Mouse (Mus musculus): ENCODE results near the gene Vrtn. TPM values are rescaled to one million over a fixed set of nuclear protein-coding genes. Genes with fewer than 3 reads are reported as not detected.

Gene Vrtn
- polyA plus RNA-seq, 1 experiment from 2014 or later = not detected

DNA sequence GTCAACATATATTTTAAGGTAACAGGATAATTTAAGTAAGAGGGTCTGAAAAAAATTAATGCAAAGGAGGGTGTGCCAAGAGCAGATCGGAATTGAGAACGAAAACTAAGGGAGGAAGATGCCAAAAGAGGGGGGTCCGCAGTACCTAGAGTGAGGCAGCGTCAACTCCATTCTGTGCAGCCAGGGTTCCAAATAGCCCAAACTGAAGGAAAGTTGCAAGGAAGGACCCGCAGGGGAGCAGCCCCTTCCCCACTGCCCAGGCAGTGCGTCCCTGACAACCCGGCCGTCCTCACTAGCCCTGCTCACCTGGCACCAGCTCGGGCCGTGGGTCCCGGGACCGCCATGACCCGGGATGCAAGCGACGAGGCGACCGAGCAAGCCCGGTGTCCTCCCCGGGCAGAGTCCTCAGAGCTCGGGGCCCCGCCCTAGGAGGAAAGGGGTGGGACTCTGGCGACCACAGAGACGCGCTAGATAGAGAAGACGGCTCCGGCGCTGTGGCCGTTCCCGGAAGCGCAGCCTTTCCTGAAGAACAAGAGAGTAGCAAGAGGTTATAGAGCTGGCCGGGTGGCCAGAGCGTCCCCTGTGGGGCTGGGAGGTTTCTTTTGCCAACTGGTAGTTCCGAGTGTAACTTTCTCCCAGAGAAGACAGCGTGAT is 23.7 kb upstream of the Vrtn start, which contains the start of gene Abcd4:
TSS of gene Abcd4 (minus strand) at position 437 of the 654 bp plus-strand sequence.
- WGBS = under 1% methylated on average over 34 of the region's 34 CpGs
- peak; percentile 96 for ATAC-seq (ENCODE audit: insufficient number of reproducible peaks, insufficient read depth, low FRiP score, low read depth)
- peak within 1 kb of the TSS; percentile 69 to 94 for H3K4me3 ChIP-seq (ENCODE audit: control insufficient read depth in 1 of 2, insufficient read depth in 1 of 2, low read depth in 1 of 2, low read length in 2 of 2)

DNA sequence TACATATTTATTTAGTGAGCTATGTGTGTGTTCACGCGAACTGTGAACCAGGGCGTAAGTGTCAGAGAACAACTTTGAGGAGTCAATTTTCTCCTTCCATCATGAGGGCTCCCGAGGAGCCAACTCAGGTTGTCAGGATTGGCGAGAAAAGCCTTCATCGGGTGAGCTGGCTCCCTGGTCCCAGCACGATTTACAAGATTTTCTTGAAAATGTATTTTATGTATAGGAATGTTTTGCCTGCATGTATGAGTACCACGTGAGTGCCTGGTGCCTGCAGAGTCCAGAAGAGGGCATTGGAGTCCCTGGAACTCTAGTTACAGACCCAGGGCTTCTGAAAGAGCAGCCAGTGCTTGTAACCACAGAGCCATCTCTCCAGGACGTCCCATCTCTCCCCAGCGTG is 23.2 kb upstream of the Vrtn start:
- ATAC-seq (ENCODE audit: insufficient number of reproducible peaks, insufficient read depth, low FRiP score, low read depth) = no peak
- peak overlapping the region; percentile 69 for H3K4me2 ChIP-seq (ENCODE audit: low read length)
- peak overlapping the region; percentile 46 to 69 for H3K4me3 ChIP-seq (ENCODE audit: control insufficient read depth in 1 of 2, insufficient read depth in 1 of 2, low read depth in 1 of 2, low read length in 2 of 2)
- peak overlapping the region; percentile 67 for H3K9ac ChIP-seq (ENCODE audit: low read length)
- no peak overlapping the region; a peak in 1 of 4 replicates for H3K27ac ChIP-seq (replicated peaks in 1 of 2; ENCODE audit: control insufficient read depth in 1 of 2, insufficient read depth in 1 of 2, low read depth in 2 of 2, low read length in 2 of 2)
- WGBS = 8% methylated on average over 10 of the region's 10 CpGs
- no peaks in the 10 kb centered on the region for H3K36me3 ChIP-seq (ENCODE audit: control insufficient read depth, insufficient read depth, low read length)
- peaks cover 0 to 4% of the 10 kb centered on the region in 2 experiments; a peak in 3 of 4 replicates for H3K4me1 ChIP-seq (ENCODE audit: control insufficient read depth in 2 of 2, insufficient read depth in 2 of 2, low read length in 2 of 2)
- H3K27me3 ChIP-seq (ENCODE audit: control insufficient read depth, insufficient read depth, low read length) = no peaks in the 10 kb centered on the region
- no peaks in the 10 kb centered on the region for H3K9me3 ChIP-seq (ENCODE audit: control insufficient read depth, low read length)

More for the DNA sequence above, 23.7 kb upstream of the Vrtn start, which contains the start of gene Abcd4:
- H3K36me3 ChIP-seq (ENCODE audit: control insufficient read depth, insufficient read depth, low read length) = 0 out of 2 replicates have a peak, but pooled peaks cover 3% of the 10 kb centered on the region
- no peaks in the 10 kb centered on the region for H3K27me3 ChIP-seq (ENCODE audit: control insufficient read depth, insufficient read depth, low read length)
- H3K4me1 ChIP-seq (ENCODE audit: control insufficient read depth in 2 of 2, insufficient read depth in 2 of 2, low read length in 2 of 2) = peaks cover 0 to 4% of the 10 kb centered on the region in 2 experiments; a peak in 3 of 4 replicates
- peak within 1 kb of the TSS; percentile 69 for H3K4me2 ChIP-seq (ENCODE audit: low read length)
- H3K27ac ChIP-seq (replicated peaks in 1 of 2; ENCODE audit: control insufficient read depth in 1 of 2, insufficient read depth in 1 of 2, low read depth in 2 of 2, low read length in 2 of 2) = peak within 1 kb of the TSS; percentile 19 to 52
- H3K9me3 ChIP-seq (ENCODE audit: control insufficient read depth, low read length) = no peaks in the 10 kb centered on the region
- peak within 1 kb of the TSS; percentile 85 for H3K9ac ChIP-seq (ENCODE audit: low read length)

DNA sequence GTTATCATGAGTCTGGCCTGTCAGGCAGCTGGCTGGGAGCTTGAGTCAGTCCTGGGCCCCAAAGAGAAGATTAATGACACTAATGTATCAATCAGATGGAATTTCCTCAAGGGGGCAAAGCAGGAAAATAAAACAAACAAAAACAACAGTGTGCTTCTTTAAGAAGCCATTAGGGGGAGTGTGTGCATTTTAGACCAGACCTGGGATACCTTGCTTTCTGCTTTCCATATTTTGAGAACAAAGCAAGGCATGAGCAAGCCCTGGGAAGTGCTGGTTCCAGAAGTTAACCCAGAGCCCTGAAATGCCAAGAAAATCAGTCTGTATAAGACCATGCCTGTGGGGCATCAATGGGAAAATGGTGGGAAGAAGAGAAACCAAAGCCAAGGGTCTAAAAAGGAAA is 19.8 kb upstream of the Vrtn start:
- no peak for ATAC-seq (ENCODE audit: insufficient number of reproducible peaks, insufficient read depth, low FRiP score, low read depth)
- Histone ChIP-seq H3K9me3 (ENCODE audit: control insufficient read depth, low read length) (no peaks in the 10 kb centered on the region), H3K27me3 (ENCODE audit: control insufficient read depth, insufficient read depth, low read length) (peaks cover 18% of the 10 kb centered on the region), H3K9ac (ENCODE audit: low read length) (no peak overlapping the region), H3K4me1 (ENCODE audit: control insufficient read depth in 2 of 2, insufficient read depth in 2 of 2, low read length in 2 of 2) (peaks cover 2 to 4% of the 10 kb centered on the region in 2 experiments; a peak in 3 of 4 replicates), H3K4me3 (ENCODE audit: control insufficient read depth in 1 of 2, insufficient read depth in 1 of 2, low read depth in 1 of 2, low read length in 2 of 2) (no peak overlapping the region), H3K4me2 (ENCODE audit: low read length) (no peak overlapping the region), H3K27ac (replicated peaks in 1 of 2; ENCODE audit: control insufficient read depth in 1 of 2, insufficient read depth in 1 of 2, low read depth in 2 of 2, low read length in 2 of 2) (no peak overlapping the region), H3K36me3 (ENCODE audit: control insufficient read depth, insufficient read depth, low read length) (no peaks in the 10 kb centered on the region)

DNA sequence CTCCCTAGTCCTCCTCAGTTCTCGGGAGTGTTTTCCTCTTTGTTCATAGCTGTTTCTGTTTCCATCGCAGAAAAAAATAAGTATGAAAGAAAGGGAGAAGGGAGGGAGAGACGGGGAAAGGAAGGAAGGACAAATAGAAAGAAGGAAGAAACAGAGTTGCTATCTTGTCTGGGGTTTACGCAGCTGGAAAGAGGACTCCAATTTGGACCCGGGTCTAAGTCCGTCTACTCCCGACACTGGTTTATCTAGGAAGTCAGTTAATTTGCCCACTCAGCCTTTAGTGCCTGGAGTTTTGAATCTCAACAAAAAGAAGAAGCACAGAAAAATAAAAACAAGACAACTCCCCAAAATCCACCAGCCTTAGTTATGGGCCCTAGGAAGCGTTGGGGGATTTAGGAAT is 16.2 kb upstream of the Vrtn start:
- Histone ChIP-seq H3K4me1 (ENCODE audit: control insufficient read depth in 2 of 2, insufficient read depth in 2 of 2, low read length in 2 of 2) (peaks cover 0 to 2% of the 10 kb centered on the region in 2 experiments; a peak in 1 of 4 replicates), H3K4me2 (ENCODE audit: low read length) (no peak overlapping the region), H3K36me3 (ENCODE audit: control insufficient read depth, insufficient read depth, low read length) (no peaks in the 10 kb centered on the region), H3K27me3 (ENCODE audit: control insufficient read depth, insufficient read depth, low read length) (peaks cover 21% of the 10 kb centered on the region), H3K4me3 (ENCODE audit: control insufficient read depth in 1 of 2, insufficient read depth in 1 of 2, low read depth in 1 of 2, low read length in 2 of 2) (no peak overlapping the region), H3K9ac (ENCODE audit: low read length) (no peak overlapping the region), H3K9me3 (ENCODE audit: control insufficient read depth, low read length) (no peaks in the 10 kb centered on the region), H3K27ac (replicated peaks in 1 of 2; ENCODE audit: control insufficient read depth in 1 of 2, insufficient read depth in 1 of 2, low read depth in 2 of 2, low read length in 2 of 2) (no peak overlapping the region)
- no peak for ATAC-seq (ENCODE audit: insufficient number of reproducible peaks, insufficient read depth, low FRiP score, low read depth)
- 30% methylated on average over 8 of the region's 8 CpGs for WGBS

DNA sequence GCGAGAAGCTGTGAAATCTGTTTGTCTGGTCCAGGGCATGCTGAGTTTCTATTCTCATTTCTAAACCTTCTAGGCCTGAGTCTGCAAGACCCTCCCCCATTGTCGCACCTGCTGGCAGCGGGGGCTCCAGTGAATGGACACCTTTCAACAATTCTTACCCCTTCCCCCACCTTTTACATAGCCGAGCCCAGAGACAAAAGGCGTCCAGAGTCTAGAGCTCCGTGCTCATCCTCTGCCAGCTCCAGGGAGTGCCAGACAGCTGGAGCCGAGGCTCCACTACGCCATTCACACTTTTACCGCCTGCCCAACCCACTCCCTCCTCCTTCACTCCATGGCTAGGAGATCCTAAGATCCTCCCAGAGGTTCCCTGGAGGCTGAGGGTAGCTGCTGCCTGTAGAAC is 15.7 kb upstream of the Vrtn start:
- Histone ChIP-seq H3K27me3 (ENCODE audit: control insufficient read depth, insufficient read depth, low read length) (peaks cover 21% of the 10 kb centered on the region), H3K9me3 (ENCODE audit: control insufficient read depth, low read length) (no peaks in the 10 kb centered on the region), H3K27ac (replicated peaks in 1 of 2; ENCODE audit: control insufficient read depth in 1 of 2, insufficient read depth in 1 of 2, low read depth in 2 of 2, low read length in 2 of 2) (no peak overlapping the region), H3K9ac (ENCODE audit: low read length) (no peak overlapping the region), H3K36me3 (ENCODE audit: control insufficient read depth, insufficient read depth, low read length) (no peaks in the 10 kb centered on the region), H3K4me3 (ENCODE audit: control insufficient read depth in 1 of 2, insufficient read depth in 1 of 2, low read depth in 1 of 2, low read length in 2 of 2) (no peak overlapping the region), H3K4me2 (ENCODE audit: low read length) (peak overlapping the region; percentile 37), H3K4me1 (ENCODE audit: control insufficient read depth in 2 of 2, insufficient read depth in 2 of 2, low read length in 2 of 2) (peaks cover 0 to 2% of the 10 kb centered on the region in 2 experiments; a peak in 1 of 4 replicates)
- 6% methylated on average over 9 of the region's 9 CpGs for WGBS
- no peak for ATAC-seq (ENCODE audit: insufficient number of reproducible peaks, insufficient read depth, low FRiP score, low read depth)

DNA sequence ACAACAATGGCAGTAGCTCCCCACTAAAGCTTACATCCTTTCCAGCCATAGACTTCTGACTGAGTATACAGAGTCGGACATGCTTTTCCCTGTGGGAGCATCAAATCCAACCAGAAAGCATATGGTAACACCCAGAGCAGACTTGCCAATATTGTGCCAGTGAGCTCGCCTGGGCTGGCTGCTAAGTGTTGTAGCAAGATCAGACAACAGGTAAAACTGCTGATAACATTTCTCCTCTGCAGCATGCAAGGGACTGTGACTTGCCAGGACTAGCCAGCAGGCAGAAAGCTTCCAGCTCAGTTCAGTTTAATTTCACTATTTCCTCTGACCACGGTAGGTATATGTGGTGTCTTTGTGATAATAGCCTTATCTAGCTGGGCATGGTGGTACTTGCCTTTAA is 9.0 kb upstream of the Vrtn start:
- Histone ChIP-seq H3K36me3 (ENCODE audit: control insufficient read depth, insufficient read depth, low read length) (no peaks in the 10 kb centered on the region), H3K4me2 (ENCODE audit: low read length) (no peak overlapping the region), H3K4me3 (ENCODE audit: control insufficient read depth in 1 of 2, insufficient read depth in 1 of 2, low read depth in 1 of 2, low read length in 2 of 2) (no peak overlapping the region), H3K4me1 (ENCODE audit: control insufficient read depth in 2 of 2, insufficient read depth in 2 of 2, low read length in 2 of 2) (no peaks in the 10 kb centered on the region), H3K9me3 (ENCODE audit: control insufficient read depth, low read length) (no peaks in the 10 kb centered on the region), H3K9ac (ENCODE audit: low read length) (no peak overlapping the region), H3K27me3 (ENCODE audit: control insufficient read depth, insufficient read depth, low read length) (no peaks in the 10 kb centered on the region), H3K27ac (replicated peaks in 1 of 2; ENCODE audit: control insufficient read depth in 1 of 2, insufficient read depth in 1 of 2, low read depth in 2 of 2, low read length in 2 of 2) (no peak overlapping the region)
- no peak for ATAC-seq (ENCODE audit: insufficient number of reproducible peaks, insufficient read depth, low FRiP score, low read depth)
- WGBS = 44% methylated on average over 3 of the region's 3 CpGs

DNA sequence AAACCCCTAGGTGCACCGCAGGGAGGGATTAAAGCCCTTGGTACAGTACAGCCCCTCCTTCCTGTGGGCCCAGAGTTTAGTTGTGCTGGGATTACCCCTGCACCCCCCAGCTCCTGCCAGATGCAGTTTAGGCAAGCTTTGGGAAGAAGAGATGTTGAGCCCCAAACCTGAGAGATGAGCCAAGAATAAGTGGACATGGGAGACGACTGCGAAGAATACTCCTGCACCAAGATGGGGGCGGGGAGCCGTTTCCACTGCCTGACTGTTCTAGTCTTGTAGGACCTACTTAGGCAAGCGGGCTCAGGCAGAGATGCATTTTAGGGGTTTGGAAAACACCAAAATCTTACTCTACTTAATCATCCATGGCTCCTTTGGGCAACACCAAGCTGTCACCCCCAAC is 566 bp upstream of the Vrtn start:
- ATAC-seq (ENCODE audit: insufficient number of reproducible peaks, insufficient read depth, low FRiP score, low read depth) = no peak
- WGBS = 15% methylated on average over 6 of the region's 6 CpGs
- no peak overlapping the region for H3K4me2 ChIP-seq (ENCODE audit: low read length)
- H3K27me3 ChIP-seq (ENCODE audit: control insufficient read depth, insufficient read depth, low read length) = peaks cover 48% of the 10 kb centered on the region
- H3K9me3 ChIP-seq (ENCODE audit: control insufficient read depth, low read length) = no peaks in the 10 kb centered on the region
- no peak overlapping the region for H3K9ac ChIP-seq (ENCODE audit: low read length)
- H3K36me3 ChIP-seq (ENCODE audit: control insufficient read depth, insufficient read depth, low read length) = no peaks in the 10 kb centered on the region
- H3K27ac ChIP-seq (replicated peaks in 1 of 2; ENCODE audit: control insufficient read depth in 1 of 2, insufficient read depth in 1 of 2, low read depth in 2 of 2, low read length in 2 of 2) = no peak overlapping the region
- no peak overlapping the region for H3K4me3 ChIP-seq (ENCODE audit: control insufficient read depth in 1 of 2, insufficient read depth in 1 of 2, low read depth in 1 of 2, low read length in 2 of 2)
- 0 out of 4 replicates have a peak, but pooled peaks cover 0 to 3% of the 10 kb centered on the region in 2 experiments for H3K4me1 ChIP-seq (ENCODE audit: control insufficient read depth in 2 of 2, insufficient read depth in 2 of 2, low read length in 2 of 2)
